Mouse (Mus musculus): ENCODE measurements around the gene Gpr119. TPM values are rescaled to one million over a fixed set of nuclear protein-coding genes. Genes with fewer than 3 reads are reported as not detected.
A peak's percentile ranks its signal among the peaks of the same experiment; 100 is the strongest.

Gene Gpr119
- total and polyA plus RNA-seq, 3 experiments: not detected

DNA sequence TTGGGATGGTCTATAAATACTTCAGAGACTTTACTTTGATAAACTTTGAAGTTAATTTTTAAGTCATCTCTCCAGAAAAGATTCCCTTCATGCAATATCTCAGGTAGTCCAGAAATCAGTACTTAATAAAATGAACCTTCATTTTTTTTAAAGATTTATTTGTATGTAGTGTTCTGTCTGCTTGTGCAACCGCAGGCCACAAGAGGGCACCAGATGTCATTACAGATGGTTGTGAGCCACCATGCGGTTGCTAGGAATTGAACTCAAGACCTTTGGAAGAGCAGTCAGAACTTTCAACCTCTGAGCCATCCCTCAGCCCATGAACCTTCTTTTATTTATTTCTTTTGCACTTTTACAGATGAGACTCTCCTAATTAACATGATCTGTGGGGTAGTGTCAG, 37.2 kb downstream of the Gpr119 start:
- no peak for TF ChIP-seq JUN (IDR thresholded peaks at IDR 0.05; ENCODE audit: insufficient read depth, low read depth, low read length)
- TF ChIP-seq CTCF (conservative IDR thresholded peaks at IDR 0.05 in 1 of 2, IDR thresholded peaks at IDR 0.05 in 1 of 2; ENCODE audit: low read depth in 2 of 2, low read length in 2 of 2): peak in 1 of 2 experiments; percentile 45; a peak in 2 of 4 replicates
- no peak for TF ChIP-seq NRF1 (IDR thresholded peaks at IDR 0.05; ENCODE audit: low read depth, low read length)
- in situ Hi-C loops (cut with MboI; ENCODE audit: low pct_ligation_motif_present, low pct_unique_long_range_greater_than_20kb, low sequenced_read_pairs): no loop called here

DNA sequence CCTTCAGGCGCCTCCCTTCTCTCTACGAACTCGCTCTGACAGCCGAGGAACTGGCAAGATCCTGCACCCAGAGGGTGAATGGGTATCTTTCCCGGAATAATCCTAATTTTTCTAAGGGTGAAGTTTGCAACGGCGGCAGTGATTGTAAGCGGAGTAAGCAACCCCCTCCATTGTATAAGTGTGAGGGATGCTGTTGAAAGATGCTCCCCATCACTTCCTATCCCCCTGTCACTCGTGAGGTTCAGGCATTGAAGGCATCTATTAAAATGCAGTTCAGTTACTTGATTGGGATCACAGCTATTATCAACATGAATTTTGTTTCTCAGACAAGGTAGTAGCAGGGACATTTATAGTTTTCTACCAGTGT, 50.2 kb downstream of the Gpr119 start:
- in situ Hi-C loops (cut with MboI; ENCODE audit: low pct_ligation_motif_present, low pct_unique_long_range_greater_than_20kb, low sequenced_read_pairs): no loop called here
- no peak overlapping the region for H3K27ac ChIP-seq (ENCODE audit: insufficient read depth, low read depth)

More for the DNA sequence above, 37.2 kb downstream of the Gpr119 start:
- Histone ChIP-seq H3K4me2 (ENCODE audit: insufficient read depth, low read depth, poor library complexity, severe bottlenecking) (no peak overlapping the region), H3K79me2 (replicated peaks; ENCODE audit: control insufficient read depth, extremely low read depth, insufficient read depth, poor library complexity, severe bottlenecking) (no peaks in the 10 kb centered on the region), H3K9ac (ENCODE audit: insufficient read depth, low read depth) (no peak overlapping the region), H3K4me3 (replicated peaks in 1 of 3; ENCODE audit: low read depth in 2 of 3, low read length in 2 of 3, poor library complexity in 1 of 3) (no peak overlapping the region), H3K27me3 (replicated peaks) (no peaks in the 10 kb centered on the region), H3K9me3 (replicated peaks; ENCODE audit: low read length) (no peaks in the 10 kb centered on the region), H3K36me3 (replicated peaks in 1 of 2; ENCODE audit: control insufficient read depth in 1 of 2, insufficient read depth in 1 of 2, low read length in 1 of 2) (peaks cover 0 to 4% of the 10 kb centered on the region in 2 experiments), H3K27ac (ENCODE audit: insufficient read depth, low read depth) (no peak overlapping the region), H3K4me1 (ENCODE audit: control insufficient read depth in 1 of 2, insufficient read depth in 2 of 2) (no peaks in the 10 kb centered on the region)
- dilution Hi-C loops (cut with MboI; ENCODE audit: extremely low pct_ligation_motif_present, extremely low pct_unique_long_range_greater_than_20kb, low sequenced_read_pairs): no loop called here
- peak; percentile 7 for DNase-seq (ENCODE audit: extremely low read depth)

DNA sequence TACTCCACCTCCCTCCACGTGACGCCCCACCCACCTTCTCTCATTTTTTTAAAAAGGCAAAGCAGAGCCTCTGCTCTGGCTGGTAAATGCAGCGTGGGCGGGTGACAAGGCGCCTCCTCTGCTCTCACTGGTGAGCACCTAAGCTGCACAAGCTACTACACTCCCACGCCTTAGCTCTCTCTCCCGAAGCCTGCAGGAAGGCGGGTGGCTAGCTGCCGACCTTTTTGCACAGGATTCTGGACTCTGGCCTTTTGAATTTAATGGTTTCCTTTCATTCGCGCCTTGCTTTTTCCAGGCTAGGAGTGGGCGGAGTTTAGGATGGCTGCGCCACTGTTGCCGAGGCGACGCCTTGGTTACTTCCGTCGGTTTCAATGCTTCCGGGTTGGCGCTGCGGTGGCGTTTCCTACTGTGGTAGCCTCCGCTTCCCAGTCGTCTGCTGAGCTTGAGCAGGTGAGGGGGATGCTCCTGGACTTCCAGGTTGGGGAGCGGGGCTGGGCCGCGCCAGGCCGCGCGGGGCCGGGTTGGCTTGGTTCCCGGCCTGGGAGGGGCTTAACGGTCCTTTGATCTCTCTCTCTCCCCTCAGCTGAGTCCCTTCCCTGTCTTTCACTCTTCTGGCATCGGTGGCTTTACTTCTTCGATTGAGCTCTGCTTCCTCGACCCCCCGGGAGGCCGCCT, 50.8 kb downstream of the Gpr119 start, which contains the start of gene Slc25a14:
TSS of gene Slc25a14 (plus strand) at position 35 of the 675 bp plus-strand sequence.
- H3K9ac ChIP-seq (ENCODE audit: insufficient read depth, low read depth): peak within 1 kb of the TSS; percentile 80
- no peaks in the 10 kb centered on the region for H3K36me3 ChIP-seq (replicated peaks in 1 of 2; ENCODE audit: control insufficient read depth in 1 of 2, insufficient read depth in 1 of 2, low read length in 1 of 2)
- no peaks in the 10 kb centered on the region for H3K9me3 ChIP-seq (replicated peaks; ENCODE audit: low read length)
- H3K4me1 ChIP-seq (ENCODE audit: control insufficient read depth in 1 of 2, insufficient read depth in 2 of 2): no peaks in the 10 kb centered on the region
- H3K27me3 ChIP-seq (replicated peaks): no peaks in the 10 kb centered on the region
- H3K4me3 ChIP-seq (replicated peaks in 1 of 3; ENCODE audit: low read depth in 2 of 3, low read length in 2 of 3, poor library complexity in 1 of 3): peak within 1 kb of the TSS; percentile 64 to 86 (median 75)
- no peaks in the 10 kb centered on the region for H3K79me2 ChIP-seq (replicated peaks; ENCODE audit: control insufficient read depth, extremely low read depth, insufficient read depth, poor library complexity, severe bottlenecking)
- dilution Hi-C loops (cut with MboI; ENCODE audit: extremely low pct_ligation_motif_present, extremely low pct_unique_long_range_greater_than_20kb, low sequenced_read_pairs): no loop called here
- H3K27ac ChIP-seq (ENCODE audit: insufficient read depth, low read depth): no peak within 1 kb of the TSS
- H3K4me2 ChIP-seq (ENCODE audit: insufficient read depth, low read depth, poor library complexity, severe bottlenecking): peak within 1 kb of the TSS; percentile 78
- DNase-seq (ENCODE audit: extremely low read depth): peak; percentile 73
- in situ Hi-C loops (cut with MboI; ENCODE audit: low pct_ligation_motif_present, low pct_unique_long_range_greater_than_20kb, low sequenced_read_pairs): no loop called here
- peak; percentile 75 for TF ChIP-seq USF1 (IDR thresholded peaks at IDR 0.05; ENCODE audit: low read depth, low read length)
- TF ChIP-seq ZKSCAN1 (IDR thresholded peaks at IDR 0.05; ENCODE audit: borderline replicate concordance, low read depth, low read length): no peak
- TF ChIP-seq CHD1 (IDR thresholded peaks at IDR 0.05; ENCODE audit: low read depth, low read length): no peak
- no peak for TF ChIP-seq MYC (IDR thresholded peaks at IDR 0.05; ENCODE audit: low read depth, low read length)
- TF ChIP-seq CHD2 (IDR thresholded peaks at IDR 0.05; ENCODE audit: low read length): no peak
- TF ChIP-seq TCF12 (IDR thresholded peaks at IDR 0.05; ENCODE audit: low read depth, low read length): 0 out of 2 replicates have a peak, but pooled peaks have one; percentile 10
- no peak for TF ChIP-seq EP300 (IDR thresholded peaks at IDR 0.05; ENCODE audit: low read length)
- TF ChIP-seq JUND (conservative IDR thresholded peaks at IDR 0.05; ENCODE audit: low read depth, low read length): no peak
- no peak for TF ChIP-seq MEF2A (IDR thresholded peaks at IDR 0.05; ENCODE audit: borderline replicate concordance, low read depth, low read length)
- TF ChIP-seq UBTF (IDR thresholded peaks at IDR 0.05; ENCODE audit: low read depth, low read length): no peak
- TF ChIP-seq SIN3A (IDR thresholded peaks at IDR 0.05; ENCODE audit: low read length): peak; percentile 91
- TF ChIP-seq POLR2A (IDR thresholded peaks at IDR 0.05; ENCODE audit: low read depth, low read length): peak; percentile 58; the same call in 1 of the 2 replicates
- no peak for TF ChIP-seq ETS1 (conservative IDR thresholded peaks at IDR 0.05; ENCODE audit: low read depth, low read length)
- TF ChIP-seq TBP (conservative IDR thresholded peaks at IDR 0.05; ENCODE audit: low read depth, low read length): no peak
- peak; percentile 82 for TF ChIP-seq ZNF384 (IDR thresholded peaks at IDR 0.05; ENCODE audit: low read depth, low read length)
- TF ChIP-seq PAX5 (IDR thresholded peaks at IDR 0.05; ENCODE audit: low read length): no peak

More for the DNA sequence above, 50.2 kb downstream of the Gpr119 start:
- TF ChIP-seq POLR2A (IDR thresholded peaks at IDR 0.05; ENCODE audit: low read depth, low read length) (no peak), CHD2 (IDR thresholded peaks at IDR 0.05; ENCODE audit: low read length) (no peak), PAX5 (IDR thresholded peaks at IDR 0.05; ENCODE audit: low read length) (no peak), JUND (conservative IDR thresholded peaks at IDR 0.05; ENCODE audit: low read depth, low read length) (no peak), TBP (conservative IDR thresholded peaks at IDR 0.05; ENCODE audit: low read depth, low read length) (no peak), E2F4 (IDR thresholded peaks at IDR 0.05; ENCODE audit: insufficient replicate concordance, low read depth, low read length) (no peak), MXI1 (IDR thresholded peaks at IDR 0.05; ENCODE audit: low read depth, low read length) (no peak), CHD1 (IDR thresholded peaks at IDR 0.05; ENCODE audit: low read depth, low read length) (no peak), RCOR1 (conservative IDR thresholded peaks at IDR 0.05; ENCODE audit: low read depth, low read length) (no peak), ETS1 (conservative IDR thresholded peaks at IDR 0.05; ENCODE audit: low read depth, low read length) (no peak), ZNF384 (IDR thresholded peaks at IDR 0.05; ENCODE audit: low read depth, low read length) (no peak), GABPA (IDR thresholded peaks at IDR 0.05; ENCODE audit: insufficient replicate concordance, low read depth, low read length) (no peak), CTCF (conservative IDR thresholded peaks at IDR 0.05 in 1 of 2, IDR thresholded peaks at IDR 0.05 in 1 of 2; ENCODE audit: low read depth in 2 of 2, low read length in 2 of 2) (no peak), RAD21 (IDR thresholded peaks at IDR 0.05; ENCODE audit: low read depth, low read length) (no peak), SMC3 (IDR thresholded peaks at IDR 0.05; ENCODE audit: low read depth, low read length) (no peak), ZMIZ1 (IDR thresholded peaks at IDR 0.05; ENCODE audit: low read depth, low read length) (no peak), BHLHE40 (IDR thresholded peaks at IDR 0.05; ENCODE audit: low read depth, low read length) (no peak), JUN (IDR thresholded peaks at IDR 0.05; ENCODE audit: insufficient read depth, low read depth, low read length) (no peak), SIN3A (IDR thresholded peaks at IDR 0.05; ENCODE audit: low read length) (no peak; the same call in 1 of the 2 replicates)
- DNase-seq (ENCODE audit: extremely low read depth): no peak
- H3K9ac ChIP-seq (ENCODE audit: insufficient read depth, low read depth): peak overlapping the region; percentile 80
- peak overlapping the region; percentile 64 to 86 (median 75) for H3K4me3 ChIP-seq (replicated peaks in 1 of 3; ENCODE audit: low read depth in 2 of 3, low read length in 2 of 3, poor library complexity in 1 of 3)
- no peaks in the 10 kb centered on the region for H3K36me3 ChIP-seq (replicated peaks in 1 of 2; ENCODE audit: control insufficient read depth in 1 of 2, insufficient read depth in 1 of 2, low read length in 1 of 2)
- no peaks in the 10 kb centered on the region for H3K79me2 ChIP-seq (replicated peaks; ENCODE audit: control insufficient read depth, extremely low read depth, insufficient read depth, poor library complexity, severe bottlenecking)
- H3K4me2 ChIP-seq (ENCODE audit: insufficient read depth, low read depth, poor library complexity, severe bottlenecking): peak overlapping the region; percentile 50; the same call in 1 of the 2 replicates
- dilution Hi-C loops (cut with MboI; ENCODE audit: extremely low pct_ligation_motif_present, extremely low pct_unique_long_range_greater_than_20kb, low sequenced_read_pairs): no loop called here
- H3K4me1 ChIP-seq (ENCODE audit: control insufficient read depth in 1 of 2, insufficient read depth in 2 of 2): no peaks in the 10 kb centered on the region
- H3K9me3 ChIP-seq (replicated peaks; ENCODE audit: low read length): no peaks in the 10 kb centered on the region
- no peaks in the 10 kb centered on the region for H3K27me3 ChIP-seq (replicated peaks)
